Comparison of ENCODE assay signal across 25 mouse cellular contexts in the genomic region with DNA sequence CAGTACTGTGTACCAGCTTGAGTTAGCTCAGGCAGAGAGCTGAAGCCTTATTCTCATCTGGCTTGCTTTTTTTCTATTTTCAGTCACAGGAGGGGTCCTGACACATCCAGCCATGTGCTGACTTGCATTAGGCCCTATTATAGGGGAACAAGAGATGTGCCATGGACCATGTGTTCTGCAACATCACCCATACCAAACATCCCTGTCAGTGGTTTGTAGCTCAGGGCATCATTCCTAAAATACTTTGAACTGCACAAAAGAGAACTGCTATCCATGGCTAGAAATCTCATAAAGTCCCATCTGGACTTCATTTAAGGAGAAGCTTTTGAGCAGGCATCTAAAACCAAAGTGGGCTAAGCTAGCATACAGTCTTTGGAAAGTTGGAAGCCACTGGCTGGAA.
DNase-seq lines count a peak whose midpoint lies in the region; ATAC-seq lines count a peak whose summit lies in the region.
"Had no signal": no experiment of that assay in that cellular context is flagged by ENCODE, and none has a peak within 500 bp of the region (broad histone marks: within the 10 kb centered on the region; RNA-seq: fewer than 3 reads in every experiment).

No protein-coding gene starts in this region.

- no peak overlapping the region for H3K4me3 ChIP-seq in embryonic facial prominence, embryonic 11.5 days (ENCODE audit: low read depth, low read length)
- no peak overlapping the region for H3K4me3 ChIP-seq in embryonic facial prominence, embryonic 10.5 days
- no peak overlapping the region for H3K4me3 ChIP-seq in limb, embryonic 13.5 days
- H3K4me3 ChIP-seq in limb, embryonic 10.5 days: no peak overlapping the region
- H3K4me3 ChIP-seq in limb, embryonic 15.5 days: no peak overlapping the region
- H3K4me3 ChIP-seq: embryonic facial prominence, embryonic 13.5 days; forebrain, embryonic 12.5 days had no signal

- no peaks in the 10 kb centered on the region for H3K4me1 ChIP-seq in embryonic facial prominence, embryonic 11.5 days (ENCODE audit: control insufficient read depth, insufficient read depth, low read length)
- H3K4me1 ChIP-seq in embryonic facial prominence, embryonic 10.5 days: no peaks in the 10 kb centered on the region
- peaks cover 12% of the 10 kb centered on the region for H3K4me1 ChIP-seq in limb, embryonic 13.5 days
- peaks cover 3% of the 10 kb centered on the region; the same call in 1 of the 2 replicates for H3K4me1 ChIP-seq in limb, embryonic 10.5 days
- H3K4me1 ChIP-seq in limb, embryonic 15.5 days: no peaks in the 10 kb centered on the region
- H3K4me1 ChIP-seq: forebrain, embryonic 12.5 days had no signal

- ATAC-seq in embryonic facial prominence, embryonic 11.5 days (replicated peaks; ENCODE audit: insufficient number of reproducible peaks, low FRiP score, low TSS enrichment, low read depth): no peak
- peak; percentile 57; the same call in 1 of the 2 replicates for ATAC-seq in limb, embryonic 13.5 days (ENCODE audit: low FRiP score, low read depth)
- ATAC-seq in limb, embryonic 15.5 days (ENCODE audit: insufficient number of reproducible peaks, low FRiP score, low TSS enrichment, low read depth): no peak
- no peak for ATAC-seq in monocyte, adult 5-6 weeks (replicated peaks; ENCODE audit: insufficient number of reproducible peaks, low FRiP score, low TSS enrichment, poor library complexity, severe bottlenecking)
- ATAC-seq: CD4-positive, CD25-positive, alpha-beta regulatory T cell, adult 4 months; forebrain, embryonic 14.5 days; forebrain, embryonic 16.5 days had no signal

- H3K9ac ChIP-seq in embryonic facial prominence, embryonic 11.5 days (replicated peaks; ENCODE audit: low read length): no peak overlapping the region
- no peak overlapping the region for H3K9ac ChIP-seq in limb, embryonic 13.5 days
- no peak overlapping the region for H3K9ac ChIP-seq in limb, embryonic 15.5 days
- H3K9ac ChIP-seq: embryonic facial prominence, embryonic 13.5 days; forebrain, embryonic 12.5 days had no signal

- no peaks in the 10 kb centered on the region for H3K27me3 ChIP-seq in embryonic facial prominence, embryonic 11.5 days (ENCODE audit: control insufficient read depth, insufficient read depth, low read length)
- no peaks in the 10 kb centered on the region for H3K27me3 ChIP-seq in embryonic facial prominence, embryonic 10.5 days (replicated peaks; ENCODE audit: low read depth, poor library complexity, severe bottlenecking)
- no peaks in the 10 kb centered on the region for H3K27me3 ChIP-seq in limb, embryonic 13.5 days
- H3K27me3 ChIP-seq in limb, embryonic 10.5 days (ENCODE audit: low read depth, poor library complexity, severe bottlenecking): no peaks in the 10 kb centered on the region; the same call in 1 of the 2 replicates
- no peaks in the 10 kb centered on the region for H3K27me3 ChIP-seq in limb, embryonic 15.5 days
- H3K27me3 ChIP-seq: CH12.LX; embryonic facial prominence, embryonic 13.5 days; forebrain, embryonic 12.5 days had no signal

- no peak overlapping the region for H3K27ac ChIP-seq in embryonic facial prominence, embryonic 11.5 days (replicated peaks; ENCODE audit: low read depth, low read length)
- H3K27ac ChIP-seq in embryonic facial prominence, embryonic 10.5 days (replicated peaks): no peak overlapping the region
- H3K27ac ChIP-seq in limb, embryonic 13.5 days: 0 out of 2 replicates have a peak overlapping the region, but pooled peaks have one; percentile 4
- no peak overlapping the region for H3K27ac ChIP-seq in limb, embryonic 10.5 days
- peak overlapping the region; percentile 9; the same call in 1 of the 2 replicates for H3K27ac ChIP-seq in limb, embryonic 15.5 days
- H3K27ac ChIP-seq: embryonic facial prominence, embryonic 13.5 days; forebrain, embryonic 12.5 days had no signal

- no peak overlapping the region for H3K4me2 ChIP-seq in embryonic facial prominence, embryonic 11.5 days (ENCODE audit: low read depth, low read length)
- no peak overlapping the region for H3K4me2 ChIP-seq in limb, embryonic 13.5 days (replicated peaks)
- no peak overlapping the region for H3K4me2 ChIP-seq in limb, embryonic 15.5 days
- H3K4me2 ChIP-seq: embryonic facial prominence, embryonic 13.5 days; forebrain, embryonic 12.5 days had no signal

- no peaks in the 10 kb centered on the region for H3K9me3 ChIP-seq in embryonic facial prominence, embryonic 11.5 days (replicated peaks; ENCODE audit: control insufficient read depth, low read length)
- H3K9me3 ChIP-seq in embryonic facial prominence, embryonic 10.5 days: no peaks in the 10 kb centered on the region
- no peaks in the 10 kb centered on the region; the same call in 1 of the 2 replicates for H3K9me3 ChIP-seq in limb, embryonic 13.5 days
- no peaks in the 10 kb centered on the region for H3K9me3 ChIP-seq in limb, embryonic 10.5 days (replicated peaks)
- no peaks in the 10 kb centered on the region for H3K9me3 ChIP-seq in limb, embryonic 15.5 days
- H3K9me3 ChIP-seq: embryonic facial prominence, embryonic 13.5 days; forebrain, embryonic 12.5 days had no signal

- no peaks in the 10 kb centered on the region for H3K36me3 ChIP-seq in embryonic facial prominence, embryonic 11.5 days (replicated peaks; ENCODE audit: control insufficient read depth, insufficient read depth, low read depth, low read length)
- H3K36me3 ChIP-seq in embryonic facial prominence, embryonic 10.5 days (replicated peaks): no peaks in the 10 kb centered on the region
- no peaks in the 10 kb centered on the region for H3K36me3 ChIP-seq in limb, embryonic 13.5 days
- H3K36me3 ChIP-seq in limb, embryonic 10.5 days: no peaks in the 10 kb centered on the region
- no peaks in the 10 kb centered on the region for H3K36me3 ChIP-seq in limb, embryonic 15.5 days
- H3K36me3 ChIP-seq: embryonic facial prominence, embryonic 13.5 days; forebrain, embryonic 12.5 days; G1E had no signal

- DNase-seq in embryonic facial prominence, embryonic 11.5 days (ENCODE audit: low spot score): peak; percentile 6
- no peak for DNase-seq in embryonic facial prominence, embryonic 10.5 days (ENCODE audit: low spot score)
- DNase-seq in limb, embryonic 10.5 days (ENCODE audit: low spot score): no peak
- peak; percentile 19 for DNase-seq in forelimb bud, embryonic 11.5 days (ENCODE audit: low read depth, low spot score)
- no peak for DNase-seq in adrenal gland, postnatal 36 days
- DNase-seq: adrenal gland, adult 2 months; adrenal gland, postnatal 10 days; adrenal gland, postnatal 25 days; B cell, adult 2 months; cerebellum, adult 11-12 months; cerebellum, adult 2 months; cerebellum, adult 9-10 months; cerebellum, postnatal 10 days; cerebellum, postnatal 25 days; embryo, embryonic 11 days had no signal

Comparison
In these comparisons a context has a peak if more than half of its experiments do, and no peak if none do; other contexts are left out.
1. DNase-seq: peak in embryonic facial prominence, embryonic 11.5 days (single experiment) and forelimb bud, embryonic 11.5 days (single experiment); none in embryonic facial prominence, embryonic 10.5 days (single experiment), limb, embryonic 10.5 days (single experiment) and adrenal gland, postnatal 36 days (0 of 2).
2. H3K27ac ChIP-seq: peak in limb, embryonic 13.5 days (single experiment) and limb, embryonic 15.5 days (single experiment); none in embryonic facial prominence, embryonic 11.5 days (single experiment), embryonic facial prominence, embryonic 10.5 days (single experiment) and limb, embryonic 10.5 days (single experiment).